Mouse (Mus musculus) MEL (cell line): ENCODE results near the gene Sdad1. TPM values are rescaled to one million over a fixed set of nuclear protein-coding genes. Genes with fewer than 3 reads are reported as not detected.

Experiments used
- DNase-seq: peaks from one replicate; pipeline ENCODE4 v3.0.0; 2011; ENCODE audit warnings: low read depth, low spot score
- H3K27ac ChIP-seq: 2 replicates; pipeline ENCODE4 v1.5.1; 2012; ENCODE audit warnings: low read depth, mild to moderate bottlenecking, control low read depth, low read length, moderate library complexity; ENCODE audit not compliant: control insufficient read depth
- H3K27me3 ChIP-seq, 2 experiments: fragments of 150-350 bp in 1 of 2; sonication (generic) in 1 of 2; 2 replicates each; pipeline ENCODE4 v1.6.1; 2012; ENCODE audit warnings: low read length in 2 of 2, mild to moderate bottlenecking in 2 of 2, improper control_type of control experiment in 1 of 2, moderate library complexity in 1 of 2; ENCODE audit not compliant: insufficient read depth in 2 of 2, control insufficient read depth in 1 of 2
- H3K36me3 ChIP-seq, 2 experiments: 2 replicates each; pipeline ENCODE4 v1.6.1; 2012 to 2014; ENCODE audit warnings: low read length in 2 of 2, improper control_type of control experiment in 1 of 2, inconsistent platforms in 1 of 2, mild to moderate bottlenecking in 1 of 2; ENCODE audit not compliant: insufficient read depth in 2 of 2, control insufficient read depth in 1 of 2
- H3K4me1 ChIP-seq, 2 experiments: fragments of 150-350 bp in 1 of 2; sonication (generic) in 1 of 2; 2 replicates each; pipeline ENCODE4 v1.6.1; 2012; ENCODE audit warnings: low read length in 2 of 2, improper control_type of control experiment in 1 of 2, mild to moderate bottlenecking in 1 of 2; ENCODE audit not compliant: insufficient read depth in 2 of 2, control insufficient read depth in 1 of 2
- H3K4me3 ChIP-seq, 2 experiments: fragments of 150-350 bp in 1 of 2; sonication (generic) in 1 of 2; 2 replicates each; pipeline ENCODE4 v1.5.1; 2012; ENCODE audit warnings: low read depth in 2 of 2, low read length in 2 of 2, mild to moderate bottlenecking in 2 of 2, moderate library complexity in 2 of 2, control low read depth in 1 of 2, improper control_type of control experiment in 1 of 2; ENCODE audit not compliant: control insufficient read depth in 1 of 2, insufficient read depth in 1 of 2
- H3K79me2 ChIP-seq: 2 replicates; pipeline ENCODE4 v1.6.1; 2012; ENCODE audit warnings: mild to moderate bottlenecking, low read length, moderate library complexity; ENCODE audit not compliant: control insufficient read depth, poor library complexity, insufficient read depth
- H3K9ac ChIP-seq: 2 replicates; pipeline ENCODE4 v1.6.1; 2012; ENCODE audit warnings: low read depth, mild to moderate bottlenecking, control low read depth, low read length, moderate library complexity; ENCODE audit not compliant: control insufficient read depth, poor library complexity, severe bottlenecking
- H3K9me3 ChIP-seq: fragments of 150-350 bp; sonication (generic); replicated peaks from 2 replicates; pipeline ENCODE4 v1.6.1; 2012; ENCODE audit warnings: mild to moderate bottlenecking, low read length, improper control_type of control experiment, moderate library complexity; ENCODE audit not compliant: insufficient read depth
- BHLHE40 ChIP-seq: IDR thresholded peaks from 2 replicates; pipeline ENCODE4 v1.6.1; 2012; ENCODE audit warnings: low read depth, mild to moderate bottlenecking, inconsistent platforms, low read length, improper control_type of control experiment, borderline replicate concordance
- CHD1 ChIP-seq: IDR thresholded peaks from 2 replicates; pipeline ENCODE4 v1.6.1; 2012; ENCODE audit warnings: low read depth, mild to moderate bottlenecking, inconsistent platforms, low read length, improper control_type of control experiment
- CHD2 ChIP-seq: IDR thresholded peaks from 2 replicates; pipeline ENCODE4 v1.6.1; 2011; ENCODE audit warnings: low read length, improper control_type of control experiment
- CTCF ChIP-seq, 3 experiments: IDR thresholded peaks in 2 of 3; conservative IDR thresholded peaks in 1 of 3; 2 replicates each; pipeline ENCODE4 v1.5.1; 2011 to 2012; ENCODE audit warnings: low read length in 3 of 3, low read depth in 2 of 3, mild to moderate bottlenecking in 2 of 3, improper control_type of control experiment in 1 of 3, inconsistent platforms in 1 of 3, mixed read lengths in 1 of 3, moderate library complexity in 1 of 3; ENCODE audit not compliant: control insufficient read depth in 1 of 3, insufficient read depth in 1 of 3, poor library complexity in 1 of 3, severe bottlenecking in 1 of 3
- E2F4 ChIP-seq: IDR thresholded peaks from 2 replicates; pipeline ENCODE4 v1.6.1; 2011; ENCODE audit warnings: low read depth, low read length, improper control_type of control experiment, borderline replicate concordance
- ETS1 ChIP-seq: IDR thresholded peaks from 2 replicates; pipeline ENCODE4 v1.6.1; 2012; ENCODE audit warnings: low read depth, mild to moderate bottlenecking, inconsistent platforms, low read length, improper control_type of control experiment, moderate library complexity
- GABPA ChIP-seq: IDR thresholded peaks from 2 replicates; pipeline ENCODE4 v1.6.1; 2012; ENCODE audit warnings: low read depth, mild to moderate bottlenecking, inconsistent platforms, low read length, improper control_type of control experiment, moderate library complexity
- GATA1 ChIP-seq: IDR thresholded peaks from 2 replicates; pipeline ENCODE4 v1.6.1; 2011; ENCODE audit warnings: low read depth, low read length, improper control_type of control experiment
- JUND ChIP-seq: IDR thresholded peaks from 2 replicates; pipeline ENCODE4 v1.6.1; 2011; ENCODE audit warnings: low read depth, mild to moderate bottlenecking, improper control_type of control experiment, low read length
- MAFK ChIP-seq: IDR thresholded peaks from 2 replicates; pipeline ENCODE4 v1.6.1; 2011; ENCODE audit warnings: low read depth, mild to moderate bottlenecking, low read length, improper control_type of control experiment, borderline replicate concordance
- MAZ ChIP-seq: IDR thresholded peaks from 2 replicates; pipeline ENCODE4 v1.6.1; 2012; ENCODE audit warnings: low read depth, mild to moderate bottlenecking, inconsistent platforms, low read length, improper control_type of control experiment
- MEF2A ChIP-seq: IDR thresholded peaks from 2 replicates; pipeline ENCODE4 v1.6.1; 2014; ENCODE audit warnings: low read depth, mild to moderate bottlenecking, inconsistent platforms, low read length, improper control_type of control experiment; ENCODE audit not compliant: poor library complexity, insufficient replicate concordance, severe bottlenecking; ENCODE audit errors: extremely low read depth
- MXI1 ChIP-seq: IDR thresholded peaks from 2 replicates; pipeline ENCODE4 v1.6.1; 2011; ENCODE audit warnings: mild to moderate bottlenecking, low read depth, low read length, improper control_type of control experiment
- MYB ChIP-seq: IDR thresholded peaks from 2 replicates; pipeline ENCODE4 v1.6.1; 2011; ENCODE audit warnings: mild to moderate bottlenecking, low read depth, low read length, improper control_type of control experiment
- MYC ChIP-seq: IDR thresholded peaks from 2 replicates; pipeline ENCODE4 v1.6.1; 2011; ENCODE audit warnings: low read depth, mild to moderate bottlenecking, low read length, improper control_type of control experiment, moderate library complexity
- NELFE ChIP-seq: IDR thresholded peaks from 2 replicates; pipeline ENCODE4 v1.6.1; 2011; ENCODE audit warnings: low read depth, low read length, improper control_type of control experiment
- NRF1 ChIP-seq: IDR thresholded peaks from 2 replicates; pipeline ENCODE4 v1.6.1; 2014; ENCODE audit warnings: low read depth, mild to moderate bottlenecking, inconsistent platforms, low read length, improper control_type of control experiment, moderate library complexity; ENCODE audit not compliant: poor library complexity, insufficient read depth, severe bottlenecking
- POLR2A ChIP-seq, 2 experiments: IDR thresholded peaks; 2 replicates each; pipeline ENCODE4 v1.6.1; 2011 to 2012; ENCODE audit warnings: low read length in 2 of 2, mild to moderate bottlenecking in 2 of 2, control low read depth in 1 of 2, improper control_type of control experiment in 1 of 2, low read depth in 1 of 2, moderate library complexity in 1 of 2; ENCODE audit not compliant: control insufficient read depth in 1 of 2, insufficient read depth in 1 of 2, poor library complexity in 1 of 2
- RAD21 ChIP-seq: IDR thresholded peaks from 2 replicates; pipeline ENCODE4 v1.6.1; 2011; ENCODE audit warnings: mild to moderate bottlenecking, low read depth, low read length, improper control_type of control experiment
- RCOR1 ChIP-seq: IDR thresholded peaks from 2 replicates; pipeline ENCODE4 v1.6.1; 2012; ENCODE audit warnings: low read depth, mild to moderate bottlenecking, inconsistent platforms, low read length, improper control_type of control experiment
- TAL1 ChIP-seq: IDR thresholded peaks from 2 replicates; pipeline ENCODE4 v1.6.1; 2012; ENCODE audit warnings: mild to moderate bottlenecking, inconsistent platforms, low read length, moderate library complexity, mixed read lengths
- TBP ChIP-seq: IDR thresholded peaks from 2 replicates; pipeline ENCODE4 v1.8.0; 2011; ENCODE audit warnings: low read depth, low read length, improper control_type of control experiment
- TCF12 ChIP-seq: IDR thresholded peaks from 2 replicates; pipeline ENCODE4 v1.6.1; 2014; ENCODE audit warnings: low read depth, mild to moderate bottlenecking, inconsistent platforms, low read length, improper control_type of control experiment, moderate library complexity
- UBTF ChIP-seq: IDR thresholded peaks from 2 replicates; pipeline ENCODE4 v1.6.1; 2012; ENCODE audit warnings: low read depth, mild to moderate bottlenecking, inconsistent platforms, low read length, improper control_type of control experiment, moderate library complexity, borderline replicate concordance; ENCODE audit not compliant: insufficient read depth
- ZC3H11A ChIP-seq: IDR thresholded peaks from 2 replicates; pipeline ENCODE4 v1.6.1; 2012; ENCODE audit warnings: low read depth, mild to moderate bottlenecking, inconsistent platforms, low read length, improper control_type of control experiment
- ZKSCAN1 ChIP-seq: IDR thresholded peaks from 2 replicates; pipeline ENCODE4 v1.6.1; 2012; ENCODE audit warnings: low read depth, mild to moderate bottlenecking, inconsistent platforms, low read length, improper control_type of control experiment, moderate library complexity
- ZMIZ1 ChIP-seq: IDR thresholded peaks from 2 replicates; pipeline ENCODE4 v1.6.1; 2012; ENCODE audit warnings: low read depth, mild to moderate bottlenecking, inconsistent platforms, low read length, improper control_type of control experiment, moderate library complexity
- ZNF384 ChIP-seq: IDR thresholded peaks from 2 replicates; pipeline ENCODE4 v1.6.1; 2012; ENCODE audit warnings: low read depth, mild to moderate bottlenecking, inconsistent platforms, low read length, improper control_type of control experiment
- polyA plus RNA-seq, 2 experiments: library from polyadenylated mRNA; stranded (reverse) in 1 of 2; unstranded in 1 of 2; fragments of >175 nt in 1 of 2; fragments of >200 nt in 1 of 2; gene quantifications; 2 replicates each; pipeline versions ENCODE4 v1.2.1 to v1.2.4; 2012; ENCODE audit warnings: low replicate concordance in 2 of 2, low read depth in 1 of 2; ENCODE audit not compliant: insufficient read length in 2 of 2, insufficient read depth in 1 of 2, missing spikeins in 1 of 2
- total RNA-seq: library from RNA; depleted of rRNA; stranded (reverse); fragments of 300-350 nt; gene quantifications from 2 replicates; pipeline ENCODE4 v1.2.3, GENCODE M21; 2012

Gene Sdad1
- total and polyA plus RNA-seq, 3 experiments, result 72.4 to 73.0 TPM; not detected in 1

GRCm38 (mm10) chr5:92283107-92283506, 27.2 kb downstream of the Sdad1 start (continued):
- TF ChIP-seq MYC (peak; percentile 55; the same call in 1 of the 2 replicates), GATA1 (peak; percentile 92)

DNA sequence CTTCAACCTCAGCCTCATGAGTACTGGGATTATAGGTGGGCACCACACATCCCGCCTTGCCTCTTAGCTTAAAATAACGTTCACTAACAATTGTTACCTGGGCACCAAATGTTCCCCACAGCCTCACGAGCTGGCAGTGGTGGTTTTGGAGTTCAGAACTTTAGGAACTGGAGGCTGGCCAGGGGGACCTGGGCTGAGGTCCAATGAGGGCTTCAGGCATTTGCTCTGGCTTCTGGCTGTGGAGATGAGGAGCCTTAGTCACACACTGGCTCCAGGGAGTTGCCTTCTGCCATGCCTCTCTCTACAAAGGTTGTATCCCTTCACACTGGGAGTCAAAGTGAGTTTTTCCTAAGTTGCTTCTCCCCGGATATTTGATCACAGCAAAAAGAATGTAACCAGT, 27.7 kb downstream of the Sdad1 start:
- Histone ChIP-seq H3K27ac (peak overlapping the region; percentile 85), H3K4me1 (peaks cover 23 to 24% of the 10 kb centered on the region in 2 experiments)
- TF ChIP-seq CHD1 (no peak), TBP (0 out of 2 replicates have a peak, but pooled peaks have one; percentile 43)

GRCm38 (mm10) chr5:92278942-92279537, 31.2 kb downstream of the Sdad1 start:
- H3K36me3 ChIP-seq, result peaks cover 0 to 28% of the 10 kb centered on the region in 2 experiments; a peak in 2 of 4 replicates
- H3K9me3 ChIP-seq, result no peaks in the 10 kb centered on the region
- no peak overlapping the region for H3K27ac ChIP-seq
- no peaks in the 10 kb centered on the region for H3K27me3 ChIP-seq
- no peak overlapping the region for H3K9ac ChIP-seq
- peak overlapping the region in 1 of 2 experiments; percentile 24; a peak in 1 of 4 replicates for H3K4me3 ChIP-seq
- no peaks in the 10 kb centered on the region; the same call in 1 of the 2 replicates for H3K79me2 ChIP-seq
- H3K4me1 ChIP-seq, result peaks cover 20 to 23% of the 10 kb centered on the region in 2 experiments
- DNase-seq, result peak; percentile 91
- TF ChIP-seq ZKSCAN1, result no peak
- no peak for TF ChIP-seq UBTF
- TF ChIP-seq TAL1, result 0 out of 2 replicates have a peak, but pooled peaks have one; percentile 8
- 0 out of 2 replicates have a peak, but pooled peaks have one; percentile 36 for TF ChIP-seq E2F4
- peak; percentile 59; the same call in 1 of the 2 replicates for TF ChIP-seq NRF1
- TF ChIP-seq TCF12, result 0 out of 2 replicates have a peak, but pooled peaks have one; percentile 30
- TF ChIP-seq ZNF384, result no peak
- TF ChIP-seq GATA1, result peak; percentile 61
- no peak for TF ChIP-seq POLR2A (IDR thresholded peaks at IDR 0.05; ENCODE audit: control insufficient read depth in 1 of 2, insufficient read depth in 1 of 2, low read depth in 1 of 2, low read length in 2 of 2, poor library complexity in 1 of 2)
- TF ChIP-seq BHLHE40, result peak; percentile 22; the same call in 1 of the 2 replicates
- TF ChIP-seq CHD2, result no peak
- TF ChIP-seq TBP, result no peak
- no peak for TF ChIP-seq ZC3H11A
- no peak for TF ChIP-seq MAFK
- TF ChIP-seq RAD21, result no peak
- TF ChIP-seq GABPA, result no peak
- 0 out of 2 replicates have a peak, but pooled peaks have one; percentile 34 for TF ChIP-seq MXI1
- TF ChIP-seq RCOR1, result peak; percentile 80
- TF ChIP-seq CTCF (IDR thresholded peaks at IDR 0.05 in 2 of 3, conservative IDR thresholded peaks at IDR 0.05 in 1 of 3; ENCODE audit: control insufficient read depth in 1 of 3, insufficient read depth in 1 of 3, low read depth in 2 of 3, low read length in 3 of 3, poor library complexity in 1 of 3, severe bottlenecking in 1 of 3), result no peak
- TF ChIP-seq ETS1, result peak; percentile 64
- peak; percentile 77; the same call in 1 of the 2 replicates for TF ChIP-seq MYC
- no peak for TF ChIP-seq MEF2A
- TF ChIP-seq NELFE, result no peak
- TF ChIP-seq JUND, result no peak
- peak; percentile 94 for TF ChIP-seq MAZ
- no peak for TF ChIP-seq MYB
- TF ChIP-seq ZMIZ1, result no peak

More for the DNA sequence above, 27.7 kb downstream of the Sdad1 start:
- peak; percentile 27 for DNase-seq
- H3K4me3 ChIP-seq, result no peak overlapping the region
- no peak overlapping the region for H3K9ac ChIP-seq
- H3K36me3 ChIP-seq, result peaks cover 7 to 28% of the 10 kb centered on the region in 2 experiments
- no peaks in the 10 kb centered on the region for H3K9me3 ChIP-seq
- H3K27me3 ChIP-seq, result no peaks in the 10 kb centered on the region
- no peaks in the 10 kb centered on the region; the same call in 1 of the 2 replicates for H3K79me2 ChIP-seq
